Mouse (Mus musculus) spleen, postnatal 4 days (tissue): Measurements from ENCODE around the gene Olfr1215.
"Not testable (repeated sequence)": the region's sequence is repeated elsewhere in the genome, so short reads cannot be mapped to it uniquely, and the experiment has no call there.

Source experiments
- DNase-seq, 2 experiments: peaks; one replicate each; pipeline ENCODE4 v3.0.0; 2022; ENCODE audit warnings: low spot score in 2 of 2

Olfr1215 gene

GRCm38 (mm10) chr2:89006873-89007272, at the start of gene Olfr1215:
Olfr1215 (minus strand) TSS chr2:89006973.
- no peak for DNase-seq

- no peak for DNase-seq
Observed at GRCm38 (mm10) chr2:89031965-89032364, 25.2 kb upstream of the Olfr1215 start, which contains the start of gene Olfr1217. Olfr1217 (minus strand) TSS chr2:89032065.

GRCm38 (mm10) chr2:89021436-89021835, 14.7 kb upstream of the Olfr1215 start:
- DNase-seq = not testable (repeated sequence)

- DNase-seq = no peak
Observed at GRCm38 (mm10) chr2:89018240-89018639, 11.5 kb upstream of the Olfr1215 start, which contains the start of gene Olfr1216. Olfr1216 (minus strand) TSS chr2:89018340.

GRCm38 (mm10) chr2:88992553-88992952, 14.2 kb downstream of the Olfr1215 start, which contains the start of gene Olfr1214:
Olfr1214 (minus strand) TSS chr2:88992653.
- no peak for DNase-seq

GRCm38 (mm10) chr2:88980181-88980580, 26.6 kb downstream of the Olfr1215 start, which contains the start of gene Gm13762:
Gm13762 (minus strand) TSS chr2:88980281.
- DNase-seq = no peak

- DNase-seq = no peak
Observed at GRCm38 (mm10) chr2:88953669-88954068, 53.1 kb downstream of the Olfr1215 start, which contains the start of gene Olfr1212. Olfr1212 (plus strand) TSS chr2:88953969.
